Mouse (Mus musculus): Measurements from ENCODE around the gene Vps29. TPM values are rescaled to one million over a fixed set of nuclear protein-coding genes. Genes with fewer than 3 reads are reported as not detected.

Gene Vps29
- polyA plus RNA-seq, 1 experiment: 36.6 TPM

DNA sequence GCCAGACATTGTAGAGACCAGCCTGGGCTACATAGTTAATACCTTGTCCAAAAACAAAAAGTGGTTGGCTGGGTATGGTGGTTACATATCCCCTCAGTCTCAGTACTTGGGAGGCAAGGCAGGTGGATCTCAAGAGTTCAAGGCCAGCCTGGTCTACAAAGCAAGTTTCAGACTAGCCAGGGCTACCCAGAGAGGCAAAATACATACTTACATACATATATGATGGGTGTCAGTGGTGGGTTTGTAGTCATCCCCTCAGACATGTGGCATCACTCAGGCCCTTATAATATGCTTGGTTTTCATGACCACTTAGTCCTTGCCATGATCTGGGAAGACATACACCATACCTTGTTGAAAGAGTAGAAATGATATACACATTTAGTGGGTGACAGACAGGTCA is 36.5 kb downstream of the Vps29 start:
- Histone ChIP-seq H3K27ac (ENCODE audit: insufficient read depth, low read depth, low read length) (no peak overlapping the region), H3K27me3 (ENCODE audit: control insufficient read depth, insufficient read depth, low read length) (no peaks in the 10 kb centered on the region), H3K4me1 (ENCODE audit: control insufficient read depth, insufficient read depth, insufficient read length, low read length) (peaks cover 8% of the 10 kb centered on the region), H3K4me3 (ENCODE audit: low read depth, low read length) (no peak overlapping the region), H3K36me3 (ENCODE audit: control insufficient read depth, insufficient read depth, low read length) (peaks cover 2% of the 10 kb centered on the region; the same call in 1 of the 2 replicates)
- no peak for TF ChIP-seq POLR2A (IDR thresholded peaks at IDR 0.05; ENCODE audit: low read depth, low read length)
- no peak for TF ChIP-seq CTCF (IDR thresholded peaks at IDR 0.05; ENCODE audit: extremely low read depth, insufficient read length, insufficient replicate concordance, low read depth, low read length)

DNA sequence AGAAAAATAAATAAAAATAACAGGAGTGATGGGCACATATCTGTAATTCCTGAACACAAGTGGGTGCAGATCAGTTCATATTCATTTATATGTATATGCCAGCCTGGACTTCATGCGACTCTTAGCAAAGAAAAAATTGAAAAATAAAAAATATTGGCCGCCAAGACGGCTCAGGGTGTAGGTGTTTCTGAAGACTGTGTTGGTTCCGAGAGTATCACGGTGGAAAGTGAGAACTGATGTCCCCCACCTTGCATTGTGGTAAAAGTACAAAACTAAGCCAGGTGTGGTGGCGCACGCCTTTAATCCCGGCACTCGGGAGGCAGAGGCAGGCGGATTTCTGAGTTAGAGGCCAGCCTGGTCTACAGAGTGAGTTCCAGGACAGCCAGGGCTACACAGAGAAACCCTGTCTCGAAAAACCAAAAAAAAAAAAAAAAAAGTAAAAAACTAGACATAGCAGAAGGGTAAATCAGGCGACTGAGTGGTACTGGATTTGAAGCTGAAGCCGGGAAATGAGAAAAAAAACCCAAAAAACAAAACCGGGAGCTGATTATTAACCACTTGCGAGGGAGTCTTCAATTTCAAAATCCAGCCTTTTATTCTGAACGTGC is 37.1 kb downstream of the Vps29 start:
- Histone ChIP-seq H3K4me3 (ENCODE audit: low read depth, low read length) (no peak overlapping the region), H3K27ac (ENCODE audit: insufficient read depth, low read depth, low read length) (no peak overlapping the region), H3K27me3 (ENCODE audit: control insufficient read depth, insufficient read depth, low read length) (no peaks in the 10 kb centered on the region), H3K36me3 (ENCODE audit: control insufficient read depth, insufficient read depth, low read length) (peaks cover 2% of the 10 kb centered on the region; the same call in 1 of the 2 replicates), H3K4me1 (ENCODE audit: control insufficient read depth, insufficient read depth, insufficient read length, low read length) (peaks cover 8% of the 10 kb centered on the region)
- WGBS: 46% methylated on average over 16 of the region's 16 CpGs
- TF ChIP-seq POLR2A (IDR thresholded peaks at IDR 0.05; ENCODE audit: low read depth, low read length) (no peak), CTCF (IDR thresholded peaks at IDR 0.05; ENCODE audit: extremely low read depth, insufficient read length, insufficient replicate concordance, low read depth, low read length) (no peak)

GRCm38 (mm10) chr5:122391786-122392180 is 37.6 kb downstream of the Vps29 start, which contains the start of gene Arpc3:
Gene Arpc3, plus strand, starts transcription at chr5:122391878.
- under 1% methylated on average over 39 of the region's 39 CpGs for WGBS
- H3K27ac ChIP-seq (ENCODE audit: insufficient read depth, low read depth, low read length): peak within 1 kb of the TSS; percentile 78
- TF ChIP-seq CTCF (IDR thresholded peaks at IDR 0.05; ENCODE audit: extremely low read depth, insufficient read length, insufficient replicate concordance, low read depth, low read length) (peak; percentile 92), POLR2A (IDR thresholded peaks at IDR 0.05; ENCODE audit: low read depth, low read length) (peak; percentile 80; the same call in 1 of the 2 replicates)
- H3K4me1 ChIP-seq (ENCODE audit: control insufficient read depth, insufficient read depth, insufficient read length, low read length): peaks cover 10% of the 10 kb centered on the region
- peaks cover 6% of the 10 kb centered on the region for H3K36me3 ChIP-seq (ENCODE audit: control insufficient read depth, insufficient read depth, low read length)
- no peaks in the 10 kb centered on the region for H3K27me3 ChIP-seq (ENCODE audit: control insufficient read depth, insufficient read depth, low read length)
- peak within 1 kb of the TSS; percentile 92 for H3K4me3 ChIP-seq (ENCODE audit: low read depth, low read length)

DNA sequence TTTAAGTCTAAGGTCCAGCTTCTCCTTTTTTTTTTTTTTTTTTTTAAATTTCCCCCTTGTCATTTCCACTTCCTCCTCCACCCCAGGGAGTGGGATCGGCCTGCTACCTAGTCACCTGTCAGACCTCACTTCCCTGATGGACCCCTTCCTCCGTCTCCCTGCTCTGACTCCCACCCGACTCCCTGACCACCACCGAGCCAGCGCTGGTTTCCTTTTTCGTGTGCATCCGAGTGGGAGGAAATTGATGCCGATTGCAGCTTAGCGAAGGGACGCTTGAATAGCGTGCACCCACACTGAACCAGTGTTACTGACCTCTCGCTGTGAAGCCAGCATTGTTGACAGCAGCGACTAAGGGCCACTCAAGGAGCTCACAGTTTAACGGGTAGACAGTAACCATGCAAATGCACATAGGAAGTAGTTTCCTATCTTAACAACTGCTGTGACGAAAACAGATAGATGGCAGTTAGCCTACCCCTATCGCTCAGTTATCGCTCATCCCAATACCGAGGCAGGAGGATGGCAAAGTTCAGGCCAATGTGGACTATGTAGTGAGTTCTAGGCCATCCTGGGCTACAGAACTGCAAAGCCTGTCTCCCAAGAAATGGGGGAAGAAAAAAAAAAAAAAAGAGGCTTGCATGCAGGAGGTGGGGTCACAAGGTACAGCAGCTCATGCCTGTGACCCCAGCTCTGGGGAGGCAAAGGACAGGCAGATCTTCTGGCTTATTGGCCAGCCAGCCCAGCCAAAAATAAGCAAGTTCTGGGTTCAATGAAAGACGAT is 38.2 kb downstream of the Vps29 start:
- peaks cover 12% of the 10 kb centered on the region for H3K36me3 ChIP-seq (ENCODE audit: control insufficient read depth, insufficient read depth, low read length)
- peaks cover 10% of the 10 kb centered on the region for H3K4me1 ChIP-seq (ENCODE audit: control insufficient read depth, insufficient read depth, insufficient read length, low read length)
- peak overlapping the region; percentile 78 for H3K27ac ChIP-seq (ENCODE audit: insufficient read depth, low read depth, low read length)
- H3K4me3 ChIP-seq (ENCODE audit: low read depth, low read length): peak overlapping the region; percentile 92
- 3% methylated on average over 19 of the region's 19 CpGs for WGBS
- H3K27me3 ChIP-seq (ENCODE audit: control insufficient read depth, insufficient read depth, low read length): no peaks in the 10 kb centered on the region
- TF ChIP-seq POLR2A (IDR thresholded peaks at IDR 0.05; ENCODE audit: low read depth, low read length) (no peak), CTCF (IDR thresholded peaks at IDR 0.05; ENCODE audit: extremely low read depth, insufficient read length, insufficient replicate concordance, low read depth, low read length) (no peak)

GRCm38 (mm10) chr5:122393887-122394286 is 39.7 kb downstream of the Vps29 start:
- H3K4me3 ChIP-seq (ENCODE audit: low read depth, low read length): no peak overlapping the region
- peaks cover 20% of the 10 kb centered on the region for H3K36me3 ChIP-seq (ENCODE audit: control insufficient read depth, insufficient read depth, low read length)
- H3K4me1 ChIP-seq (ENCODE audit: control insufficient read depth, insufficient read depth, insufficient read length, low read length): peaks cover 10% of the 10 kb centered on the region
- peak; percentile 74; the same call in 1 of the 2 replicates for TF ChIP-seq CTCF (IDR thresholded peaks at IDR 0.05; ENCODE audit: extremely low read depth, insufficient read length, insufficient replicate concordance, low read depth, low read length)
- no peak for TF ChIP-seq POLR2A (IDR thresholded peaks at IDR 0.05; ENCODE audit: low read depth, low read length)
- H3K27me3 ChIP-seq (ENCODE audit: control insufficient read depth, insufficient read depth, low read length): no peaks in the 10 kb centered on the region
- 52% methylated on average over 2 of the region's 2 CpGs for WGBS
- no peak overlapping the region for H3K27ac ChIP-seq (ENCODE audit: insufficient read depth, low read depth, low read length)

DNA sequence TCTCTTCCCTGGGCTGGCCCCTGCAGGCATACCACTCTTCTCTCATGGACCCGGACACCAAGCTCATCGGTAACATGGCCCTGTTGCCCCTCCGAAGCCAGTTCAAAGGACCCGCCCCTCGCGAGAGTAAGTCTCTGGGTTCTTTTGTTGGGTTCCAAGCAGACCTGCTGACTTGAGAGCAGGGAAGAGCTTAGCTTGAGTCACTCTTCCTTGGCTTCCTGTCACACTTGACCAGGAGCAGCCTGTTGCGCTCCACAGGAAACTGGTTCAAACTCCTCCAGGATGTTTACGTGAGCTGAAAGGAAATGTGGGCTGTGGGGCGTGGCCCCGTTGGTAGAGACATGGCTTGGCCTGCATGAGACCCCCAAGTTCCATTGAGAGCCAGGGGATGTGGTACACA is 42.6 kb downstream of the Vps29 start:
- 70% methylated on average over 10 of the region's 10 CpGs for WGBS
- no peaks in the 10 kb centered on the region for H3K27me3 ChIP-seq (ENCODE audit: control insufficient read depth, insufficient read depth, low read length)
- H3K27ac ChIP-seq (ENCODE audit: insufficient read depth, low read depth, low read length): peak overlapping the region; percentile 51
- TF ChIP-seq POLR2A (IDR thresholded peaks at IDR 0.05; ENCODE audit: low read depth, low read length) (no peak), CTCF (IDR thresholded peaks at IDR 0.05; ENCODE audit: extremely low read depth, insufficient read length, insufficient replicate concordance, low read depth, low read length) (no peak)
- peaks cover 38% of the 10 kb centered on the region for H3K36me3 ChIP-seq (ENCODE audit: control insufficient read depth, insufficient read depth, low read length)
- peaks cover 10% of the 10 kb centered on the region for H3K4me1 ChIP-seq (ENCODE audit: control insufficient read depth, insufficient read depth, insufficient read length, low read length)
- peak overlapping the region; percentile 21; the same call in 1 of the 2 replicates for H3K4me3 ChIP-seq (ENCODE audit: low read depth, low read length)

GRCm38 (mm10) chr5:122397495-122397894 is 43.3 kb downstream of the Vps29 start:
- peaks cover 9% of the 10 kb centered on the region for H3K4me1 ChIP-seq (ENCODE audit: control insufficient read depth, insufficient read depth, insufficient read length, low read length)
- WGBS: 86% methylated on average over 8 of the region's 8 CpGs
- peaks cover 45% of the 10 kb centered on the region for H3K36me3 ChIP-seq (ENCODE audit: control insufficient read depth, insufficient read depth, low read length)
- peak overlapping the region; percentile 51 for H3K27ac ChIP-seq (ENCODE audit: insufficient read depth, low read depth, low read length)
- H3K27me3 ChIP-seq (ENCODE audit: control insufficient read depth, insufficient read depth, low read length): no peaks in the 10 kb centered on the region
- TF ChIP-seq CTCF (IDR thresholded peaks at IDR 0.05; ENCODE audit: extremely low read depth, insufficient read length, insufficient replicate concordance, low read depth, low read length) (no peak), POLR2A (IDR thresholded peaks at IDR 0.05; ENCODE audit: low read depth, low read length) (no peak)
- no peak overlapping the region for H3K4me3 ChIP-seq (ENCODE audit: low read depth, low read length)
